Mouse (Mus musculus): ENCODE data around the gene Kcnk15.
A peak's percentile ranks its signal among the peaks of the same experiment; 100 is the strongest.

The Kcnk15 gene

GRCm38 (mm10) chr2:163853461-163853901, at the start of gene Kcnk15:
Kcnk15 (plus strand) TSS chr2:163853651.
- no peak for DNase-seq (ENCODE audit: low read depth, low spot score)

- DNase-seq (ENCODE audit: low read depth, low spot score), result no peak
Observed at GRCm38 (mm10) chr2:163803838-163804237, 49.6 kb upstream of the Kcnk15 start.

- no peak for DNase-seq (ENCODE audit: low read depth, low spot score)
Observed at GRCm38 (mm10) chr2:163809166-163809565, 44.3 kb upstream of the Kcnk15 start.

- no peak for DNase-seq (ENCODE audit: low read depth, low spot score)
Observed at GRCm38 (mm10) chr2:163809704-163810103, 43.7 kb upstream of the Kcnk15 start.

- DNase-seq (ENCODE audit: low read depth, low spot score), result no peak
Observed at GRCm38 (mm10) chr2:163813077-163813476, 40.4 kb upstream of the Kcnk15 start.

- DNase-seq (ENCODE audit: low read depth, low spot score), result no peak
Observed at GRCm38 (mm10) chr2:163814739-163815465, 38.5 kb upstream of the Kcnk15 start.

- no peak for DNase-seq (ENCODE audit: low read depth, low spot score)
Observed at GRCm38 (mm10) chr2:163820607-163821006, 32.8 kb upstream of the Kcnk15 start, which contains the start of gene Ccn5. Ccn5 (plus strand) TSS chr2:163820861.

GRCm38 (mm10) chr2:163823248-163823647, 30.2 kb upstream of the Kcnk15 start:
- DNase-seq (ENCODE audit: low read depth, low spot score), result peak; percentile 41

- peak; percentile 43 for DNase-seq (ENCODE audit: low read depth, low spot score)
Observed at GRCm38 (mm10) chr2:163823771-163824170, 29.7 kb upstream of the Kcnk15 start.

- DNase-seq (ENCODE audit: low read depth, low spot score), result no peak
Observed at GRCm38 (mm10) chr2:163825861-163826260, 27.6 kb upstream of the Kcnk15 start.

GRCm38 (mm10) chr2:163826494-163826893, 27.0 kb upstream of the Kcnk15 start:
- DNase-seq (ENCODE audit: low read depth, low spot score), result no peak

- DNase-seq (ENCODE audit: low read depth, low spot score), result no peak
Observed at GRCm38 (mm10) chr2:163831163-163831562, 22.3 kb upstream of the Kcnk15 start.

GRCm38 (mm10) chr2:163838043-163838442, 15.4 kb upstream of the Kcnk15 start:
- DNase-seq (ENCODE audit: low read depth, low spot score), result peak; percentile 67

- DNase-seq (ENCODE audit: low read depth, low spot score), result no peak
Observed at GRCm38 (mm10) chr2:163839519-163839918, 13.9 kb upstream of the Kcnk15 start.

GRCm38 (mm10) chr2:163842043-163842442, 11.4 kb upstream of the Kcnk15 start:
- DNase-seq (ENCODE audit: low read depth, low spot score), result no peak

- no peak for DNase-seq (ENCODE audit: low read depth, low spot score)
Observed at GRCm38 (mm10) chr2:163857233-163857632, 3.8 kb downstream of the Kcnk15 start.

- DNase-seq (ENCODE audit: low read depth, low spot score), result no peak
Observed at GRCm38 (mm10) chr2:163858254-163858947, 5.0 kb downstream of the Kcnk15 start.

GRCm38 (mm10) chr2:163865311-163865710, 11.9 kb downstream of the Kcnk15 start:
- no peak for DNase-seq (ENCODE audit: low read depth, low spot score)

- DNase-seq (ENCODE audit: low read depth, low spot score), result no peak
Observed at GRCm38 (mm10) chr2:163866061-163866460, 12.6 kb downstream of the Kcnk15 start.

- no peak for DNase-seq (ENCODE audit: low read depth, low spot score)
Observed at GRCm38 (mm10) chr2:163869783-163870182, 16.3 kb downstream of the Kcnk15 start.

GRCm38 (mm10) chr2:163871266-163871665, 17.8 kb downstream of the Kcnk15 start:
- DNase-seq (ENCODE audit: low read depth, low spot score), result no peak

- no peak for DNase-seq (ENCODE audit: low read depth, low spot score)
Observed at GRCm38 (mm10) chr2:163871906-163872305, 18.5 kb downstream of the Kcnk15 start.

GRCm38 (mm10) chr2:163874877-163875276, 21.4 kb downstream of the Kcnk15 start:
- DNase-seq (ENCODE audit: low read depth, low spot score), result no peak

All from embryo, embryonic 11.5 days (tissue).